Mouse (Mus musculus) heart, embryonic 11.5 days (tissue): Measurements from ENCODE around the gene Lhfpl4. TPM values are rescaled to one million over a fixed set of nuclear protein-coding genes. Genes with fewer than 3 reads are reported as not detected.

Experiments
- ATAC-seq: fragments of 200-750 bp; cut with Nextera tagmentation; replicated peaks from 2 replicates; pipeline ENCODE4 v1.8.0; 2017; ENCODE audit warnings: moderate library complexity; ENCODE audit not compliant: insufficient number of reproducible peaks, low FRiP score, low TSS enrichment
- H3K27ac ChIP-seq: fragments of 300-500 bp; sonication (generic); 2 replicates; pipeline ENCODE4 v1.5.1; 2014; ENCODE audit warnings: mild to moderate bottlenecking, low read depth, low read length
- H3K27me3 ChIP-seq: fragments of 300-500 bp; sonication (generic); 2 replicates; pipeline ENCODE4 v1.6.1; 2014; ENCODE audit warnings: mild to moderate bottlenecking, low read length, mixed read lengths; ENCODE audit not compliant: control insufficient read depth, insufficient read depth
- H3K36me3 ChIP-seq: fragments of 300-500 bp; sonication (generic); 2 replicates; pipeline ENCODE4 v1.6.1; 2014; ENCODE audit warnings: mild to moderate bottlenecking, low read length, moderate library complexity, mixed read lengths; ENCODE audit not compliant: control insufficient read depth, insufficient read depth
- H3K4me1 ChIP-seq: fragments of 300-500 bp; sonication (generic); 2 replicates; pipeline ENCODE4 v1.6.1; 2014; ENCODE audit warnings: low read length; ENCODE audit not compliant: control insufficient read depth, insufficient read depth
- H3K4me2 ChIP-seq: fragments of 300-500 bp; sonication (generic); 2 replicates; pipeline ENCODE4 v1.6.1; 2014; ENCODE audit warnings: mild to moderate bottlenecking, moderate library complexity
- H3K4me3 ChIP-seq: fragments of 300-500 bp; sonication (generic); 2 replicates; pipeline ENCODE4 v1.5.1; 2014; ENCODE audit warnings: low read depth, low read length
- H3K9ac ChIP-seq: fragments of 300-500 bp; sonication (generic); 2 replicates; pipeline ENCODE4 v1.6.1; 2014; ENCODE audit warnings: mild to moderate bottlenecking, low read depth, low read length, moderate library complexity
- H3K9me3 ChIP-seq: fragments of 300-500 bp; sonication (generic); replicated peaks from 2 replicates; pipeline ENCODE4 v1.6.1; 2016; ENCODE audit warnings: low read length; ENCODE audit not compliant: control insufficient read depth
- WGBS: fragments of 180-500 bp; shearing (Covaris S2); extraction: QIAGEN DNeasy Blood & Tissue Kit; methylation state at CpG from one replicate; pipeline ENCODE4 v1.1.7; 2014; ENCODE audit not compliant: insufficient replicate concordance; 5-methylcytosine and 5-hydroxymethylcytosine counted together
- polyA plus RNA-seq: library from polyadenylated mRNA; unstranded; fragments of >200 nt; fragmentation: Nextera tagmentation; extraction: Ambion mirVana; gene quantifications from 2 replicates; pipeline ENCODE4 v1.2.1, GENCODE M21; 2014

Gene Lhfpl4
- polyA plus RNA-seq, 1 experiment from 2014 or later = 0.39 TPM

GRCm38 (mm10) chr6:113175469-113175868, 19.7 kb downstream of the Lhfpl4 start:
- no peak overlapping the region for H3K9ac ChIP-seq
- H3K27ac ChIP-seq = no peak overlapping the region
- no peaks in the 10 kb centered on the region for H3K4me1 ChIP-seq
- H3K4me2 ChIP-seq = no peak overlapping the region
- no peak for ATAC-seq
- no peaks in the 10 kb centered on the region for H3K27me3 ChIP-seq
- no peaks in the 10 kb centered on the region for H3K36me3 ChIP-seq
- WGBS = 91% methylated on average over 3 of the region's 3 CpGs
- H3K4me3 ChIP-seq = no peak overlapping the region
- H3K9me3 ChIP-seq = no peaks in the 10 kb centered on the region

GRCm38 (mm10) chr6:113172568-113172967, 22.6 kb downstream of the Lhfpl4 start:
- no peaks in the 10 kb centered on the region for H3K27me3 ChIP-seq
- H3K9ac ChIP-seq = no peak overlapping the region
- ATAC-seq = no peak
- no peak overlapping the region for H3K4me2 ChIP-seq
- no peak overlapping the region for H3K27ac ChIP-seq
- H3K9me3 ChIP-seq = no peaks in the 10 kb centered on the region
- H3K4me3 ChIP-seq = no peak overlapping the region
- no peaks in the 10 kb centered on the region for H3K36me3 ChIP-seq
- 21% methylated on average over 1 of the region's 1 CpGs for WGBS
- H3K4me1 ChIP-seq = no peaks in the 10 kb centered on the region

- Histone ChIP-seq H3K4me2 (no peak overlapping the region), H3K4me3 (no peak overlapping the region), H3K27me3 (no peaks in the 10 kb centered on the region), H3K36me3 (no peaks in the 10 kb centered on the region), H3K9ac (no peak overlapping the region), H3K9me3 (no peaks in the 10 kb centered on the region), H3K27ac (no peak overlapping the region), H3K4me1 (no peaks in the 10 kb centered on the region)
- no peak for ATAC-seq
Measured at GRCm38 (mm10) chr6:113172011-113172410, 23.2 kb downstream of the Lhfpl4 start.

GRCm38 (mm10) chr6:113170651-113171050, 24.5 kb downstream of the Lhfpl4 start:
- WGBS = 86% methylated on average over 8 of the region's 8 CpGs
- Histone ChIP-seq H3K9ac (no peak overlapping the region), H3K4me3 (no peak overlapping the region), H3K4me2 (no peak overlapping the region), H3K27ac (no peak overlapping the region), H3K27me3 (no peaks in the 10 kb centered on the region), H3K36me3 (no peaks in the 10 kb centered on the region), H3K9me3 (no peaks in the 10 kb centered on the region), H3K4me1 (0 out of 2 replicates have a peak, but pooled peaks cover 5% of the 10 kb centered on the region)
- ATAC-seq = no peak

GRCm38 (mm10) chr6:113169852-113170251, 25.3 kb downstream of the Lhfpl4 start:
- 61% methylated on average over 3 of the region's 3 CpGs for WGBS
- Histone ChIP-seq H3K9me3 (no peaks in the 10 kb centered on the region), H3K27me3 (no peaks in the 10 kb centered on the region), H3K36me3 (no peaks in the 10 kb centered on the region), H3K4me2 (no peak overlapping the region), H3K9ac (no peak overlapping the region), H3K4me3 (no peak overlapping the region), H3K4me1 (0 out of 2 replicates have a peak, but pooled peaks cover 5% of the 10 kb centered on the region), H3K27ac (no peak overlapping the region)
- no peak for ATAC-seq

- no peak overlapping the region for H3K4me3 ChIP-seq
- no peak overlapping the region for H3K27ac ChIP-seq
- no peak overlapping the region for H3K9ac ChIP-seq
- no peaks in the 10 kb centered on the region for H3K27me3 ChIP-seq
- H3K4me2 ChIP-seq = no peak overlapping the region
- 85% methylated on average over 7 of the region's 7 CpGs for WGBS
- 0 out of 2 replicates have a peak, but pooled peaks cover 5% of the 10 kb centered on the region for H3K4me1 ChIP-seq
- no peaks in the 10 kb centered on the region for H3K36me3 ChIP-seq
- no peak for ATAC-seq
- H3K9me3 ChIP-seq = no peaks in the 10 kb centered on the region
Measured at GRCm38 (mm10) chr6:113168316-113168975, 26.7 kb downstream of the Lhfpl4 start.

GRCm38 (mm10) chr6:113166661-113167251, 28.4 kb downstream of the Lhfpl4 start:
- H3K9ac ChIP-seq = 0 out of 2 replicates have a peak overlapping the region, but pooled peaks have one; percentile 24
- 62% methylated on average over 17 of the region's 17 CpGs for WGBS
- H3K27me3 ChIP-seq = no peaks in the 10 kb centered on the region
- H3K4me1 ChIP-seq = 0 out of 2 replicates have a peak, but pooled peaks cover 5% of the 10 kb centered on the region
- H3K4me2 ChIP-seq = 0 out of 2 replicates have a peak overlapping the region, but pooled peaks have one; percentile 19
- peak; percentile 50; the same call in 1 of the 2 replicates for ATAC-seq
- H3K36me3 ChIP-seq = no peaks in the 10 kb centered on the region
- H3K9me3 ChIP-seq = no peaks in the 10 kb centered on the region
- H3K27ac ChIP-seq = peak overlapping the region; percentile 18; the same call in 1 of the 2 replicates
- no peak overlapping the region for H3K4me3 ChIP-seq

GRCm38 (mm10) chr6:113163513-113163912, 31.7 kb downstream of the Lhfpl4 start:
- Histone ChIP-seq H3K27me3 (no peaks in the 10 kb centered on the region), H3K27ac (no peak overlapping the region), H3K4me3 (no peak overlapping the region), H3K9ac (no peak overlapping the region), H3K4me2 (no peak overlapping the region), H3K36me3 (peaks cover 2% of the 10 kb centered on the region; the same call in 1 of the 2 replicates), H3K4me1 (0 out of 2 replicates have a peak, but pooled peaks cover 5% of the 10 kb centered on the region), H3K9me3 (no peaks in the 10 kb centered on the region)
- ATAC-seq = no peak
